In genomic region chr1:173332418-173332817, GRCm38 (mm10) we compare ENCODE assay signal across 17 mouse cellular contexts. TPM values are rescaled to one million over a fixed set of nuclear protein-coding genes. Genes with fewer than 3 reads are reported as not detected.
DNase-seq lines count a peak whose midpoint lies in the region; ATAC-seq and TF ChIP-seq lines count a peak whose summit lies in the region.
"Had no signal": no experiment of that assay in that cellular context is flagged by ENCODE, and none has a peak within 500 bp of the region (broad histone marks: within the 10 kb centered on the region; RNA-seq: fewer than 3 reads in every experiment).

No protein-coding gene starts in this region.

- peaks cover 8% of the 10 kb centered on the region; the same call in 1 of the 2 replicates for H3K36me3 ChIP-seq in midbrain, postnatal 0 days (ENCODE audit: insufficient read depth, low read length)
- H3K36me3 ChIP-seq in midbrain, embryonic 11.5 days (ENCODE audit: control insufficient read depth, insufficient read depth, low read length): no peaks in the 10 kb centered on the region
- H3K36me3 ChIP-seq in megakaryocyte, embryonic 14.5 days (replicated peaks; ENCODE audit: low read length): peaks cover 11% of the 10 kb centered on the region

- H3K4me2 ChIP-seq in midbrain, postnatal 0 days (ENCODE audit: low read depth, low read length, poor library complexity, severe bottlenecking): no peak overlapping the region
- H3K4me2 ChIP-seq in midbrain, embryonic 11.5 days: no peak overlapping the region
- H3K4me2 ChIP-seq: midbrain, embryonic 13.5 days had no signal

- H3K4me3 ChIP-seq in cerebellum, adult 2 months (replicated peaks; ENCODE audit: insufficient read depth, low read depth, low read length): no peak overlapping the region
- no peak overlapping the region for H3K4me3 ChIP-seq in midbrain, postnatal 0 days (ENCODE audit: low read depth, low read length)
- no peak overlapping the region for H3K4me3 ChIP-seq in midbrain, embryonic 11.5 days (ENCODE audit: low read depth, low read length)
- H3K4me3 ChIP-seq in megakaryocyte, embryonic 14.5 days (replicated peaks): peak overlapping the region; percentile 93
- H3K4me3 ChIP-seq: midbrain, embryonic 13.5 days had no signal

- 14% methylated on average over 5 of the region's 5 CpGs for WGBS in cerebellum, adult 2 months
- WGBS in midbrain, postnatal 0 days: 89% methylated on average over 5 of the region's 5 CpGs
- 86% methylated on average over 5 of the region's 5 CpGs for WGBS in midbrain, embryonic 11.5 days

- ATAC-seq in midbrain, postnatal 0 days (ENCODE audit: low FRiP score): no peak
- no peak for ATAC-seq in midbrain, embryonic 11.5 days (ENCODE audit: low FRiP score)
- peak; percentile 15 for ATAC-seq in erythroid progenitor cell, adult 5-6 weeks (replicated peaks; ENCODE audit: low FRiP score, poor library complexity, severe bottlenecking)
- ATAC-seq: lung, postnatal 0 days; midbrain, embryonic 13.5 days had no signal

- TF ChIP-seq CTCF in cerebellum, adult 2 months (IDR thresholded peaks at IDR 0.05; ENCODE audit: borderline replicate concordance, insufficient read depth, low read depth, low read length): no peak
- no peak for TF ChIP-seq CTCF in midbrain, postnatal 0 days (IDR thresholded peaks at IDR 0.05)

- peak in 1 of 2 experiments; percentile 46 for DNase-seq in cerebellum, adult 2 months
- no peak for DNase-seq in cerebellum, adult 11 months
- DNase-seq in midbrain, postnatal 0 days (ENCODE audit: low spot score): peak; percentile 48
- no peak for DNase-seq in midbrain, embryonic 11.5 days (ENCODE audit: low spot score, missing footprints)
- no peak for DNase-seq in frontal cortex, adult 2 months (ENCODE audit: extremely low spot score in 1 of 2, low spot score in 1 of 2)
- DNase-seq in adrenal gland, adult 2 months: no peak
- DNase-seq: adrenal gland, postnatal 14 days; layer of hippocampus, adult 9-11 months; thymus, adult 2 months had no signal

- no peaks in the 10 kb centered on the region for H3K9me3 ChIP-seq in midbrain, postnatal 0 days (ENCODE audit: low read length)
- H3K9me3 ChIP-seq in midbrain, embryonic 11.5 days (ENCODE audit: control insufficient read depth, low read length): no peaks in the 10 kb centered on the region
- no peaks in the 10 kb centered on the region for H3K9me3 ChIP-seq in megakaryocyte, embryonic 14.5 days
- H3K9me3 ChIP-seq: midbrain, embryonic 13.5 days had no signal

- H3K4me1 ChIP-seq in cerebellum, adult 2 months (ENCODE audit: control insufficient read depth, insufficient read depth, low read length): peaks cover 5% of the 10 kb centered on the region; the same call in 1 of the 2 replicates
- H3K4me1 ChIP-seq in midbrain, postnatal 0 days (ENCODE audit: insufficient read depth, low read length): no peaks in the 10 kb centered on the region
- peaks cover 5% of the 10 kb centered on the region; the same call in 1 of the 2 replicates for H3K4me1 ChIP-seq in midbrain, embryonic 11.5 days (ENCODE audit: control insufficient read depth, insufficient read depth, low read length)
- H3K4me1 ChIP-seq in megakaryocyte, embryonic 14.5 days: peaks cover 91% of the 10 kb centered on the region

- H3K27ac ChIP-seq in cerebellum, adult 2 months (ENCODE audit: insufficient read depth, low read length): no peak overlapping the region
- no peak overlapping the region for H3K27ac ChIP-seq in midbrain, postnatal 0 days (ENCODE audit: low read depth, low read length)
- H3K27ac ChIP-seq in midbrain, embryonic 11.5 days (ENCODE audit: low read depth, low read length): no peak overlapping the region
- H3K27ac ChIP-seq: kidney, postnatal 0 days; midbrain, embryonic 13.5 days had no signal

- no peak overlapping the region for H3K9ac ChIP-seq in midbrain, postnatal 0 days (replicated peaks; ENCODE audit: low read length, poor library complexity, severe bottlenecking)
- no peak overlapping the region for H3K9ac ChIP-seq in midbrain, embryonic 11.5 days (ENCODE audit: low read length)
- H3K9ac ChIP-seq: midbrain, embryonic 13.5 days had no signal

- 0 out of 2 replicates have a peak, but pooled peaks have one; percentile 3 for TF ChIP-seq POLR2A in cerebellum, adult 2 months (IDR thresholded peaks at IDR 0.05; ENCODE audit: borderline replicate concordance, insufficient read depth, low read length)

- H3K27me3 ChIP-seq in cerebellum, adult 2 months (ENCODE audit: control insufficient read depth, insufficient read depth, low read length): no peaks in the 10 kb centered on the region
- H3K27me3 ChIP-seq in midbrain, postnatal 0 days (ENCODE audit: insufficient read depth, low read length): no peaks in the 10 kb centered on the region
- H3K27me3 ChIP-seq in midbrain, embryonic 11.5 days (ENCODE audit: control insufficient read depth, insufficient read depth, low read length): no peaks in the 10 kb centered on the region
- H3K27me3 ChIP-seq in megakaryocyte, embryonic 14.5 days (replicated peaks): no peaks in the 10 kb centered on the region
- H3K27me3 ChIP-seq: midbrain, embryonic 13.5 days had no signal

RNA-seq across cellular contexts. Expression of gene Ackr1, which starts 1.1 kb away (rescaled TPM):
- 250 and 253 TPM in 2 replicates for polyA plus RNA-seq in cerebellum, adult 2 months (2012; rRNA removed)
- 38.0 and 52.3 TPM in 2 replicates for total RNA-seq in midbrain, postnatal 0 days (2014; rRNA removed)
- 23.1 and 24.1 TPM in 2 replicates for polyA plus RNA-seq in midbrain, postnatal 0 days (2015; fragmentation: Nextera tagmentation; extraction: Ambion mirVana)
- polyA plus RNA-seq in midbrain, embryonic 11.5 days (2014; fragmentation: Nextera tagmentation; extraction: Ambion mirVana): 3.5 and 5.4 TPM in 2 replicates
- 223 and 265 TPM in 2 replicates for total RNA-seq in erythroid progenitor cell, adult 5-6 weeks (2015; ENCODE audit: low replicate concordance)
- 67.0 and 67.1 TPM in 2 replicates for total RNA-seq in erythroid progenitor cell, adult 5-6 weeks (2017; ENCODE audit: low replicate concordance)
- 1.4 and 1.6 TPM in 2 replicates for polyA plus RNA-seq in megakaryocyte, embryonic 14.5 days (2012; ENCODE audit: insufficient read depth, low replicate concordance)
- polyA plus RNA-seq in frontal cortex, adult 2 months (2012; rRNA removed): 115 and 129 TPM in 2 replicates
- 1 to 10 TPM; 1.1 to 2.0 TPM for total RNA-seq in adrenal gland, adult 2 months (2021)
- polyA plus RNA-seq in adrenal gland, adult 2 months (2012; rRNA removed): 2.1 and 4.5 TPM in 2 replicates

RNA-seq across cellular contexts. Expression of gene Aim2, which starts 18.3 kb away (rescaled TPM):
- polyA plus RNA-seq in cerebellum, adult 2 months (2012; rRNA removed): 1.3 and 2.0 TPM in 2 replicates
- 0.66 and 2.8 TPM in 2 replicates for total RNA-seq in midbrain, postnatal 0 days (2014; rRNA removed)
- 0.89 and 1.0 TPM in 2 replicates for polyA plus RNA-seq in midbrain, postnatal 0 days (2015; fragmentation: Nextera tagmentation; extraction: Ambion mirVana)
- 4.1 and 6.6 TPM in 2 replicates for polyA plus RNA-seq in midbrain, embryonic 11.5 days (2014; fragmentation: Nextera tagmentation; extraction: Ambion mirVana)
- total RNA-seq in erythroid progenitor cell, adult 5-6 weeks (2015; ENCODE audit: low replicate concordance): 101 and 132 TPM in 2 replicates
- 121 and 141 TPM in 2 replicates for total RNA-seq in erythroid progenitor cell, adult 5-6 weeks (2017; ENCODE audit: low replicate concordance)
- 0.08 TPM in 1 of 2 replicates, not detected in the other for polyA plus RNA-seq in megakaryocyte, embryonic 14.5 days (2012; ENCODE audit: insufficient read depth, low replicate concordance)
- 2.3 and 3.4 TPM in 2 replicates for polyA plus RNA-seq in frontal cortex, adult 2 months (2012; rRNA removed)
- total RNA-seq in adrenal gland, adult 2 months (2021): under 1 TPM; 0.55 to 0.78 TPM
- polyA plus RNA-seq in adrenal gland, adult 2 months (2012; rRNA removed): 0.15 and 0.20 TPM in 2 replicates

RNA-seq across cellular contexts. Expression of gene Cadm3, which starts 35.1 kb away (rescaled TPM):
- polyA plus RNA-seq in cerebellum, adult 2 months (2012; rRNA removed): 979 and 1,062 TPM in 2 replicates
- 547 and 554 TPM in 2 replicates for total RNA-seq in midbrain, postnatal 0 days (2014; rRNA removed)
- polyA plus RNA-seq in midbrain, postnatal 0 days (2015; fragmentation: Nextera tagmentation; extraction: Ambion mirVana): 53.9 and 60.8 TPM in 2 replicates
- polyA plus RNA-seq in midbrain, embryonic 11.5 days (2014; fragmentation: Nextera tagmentation; extraction: Ambion mirVana): 19.4 and 22.9 TPM in 2 replicates
- total RNA-seq in erythroid progenitor cell, adult 5-6 weeks (2015; ENCODE audit: low replicate concordance): not detected in 2 replicates
- total RNA-seq in erythroid progenitor cell, adult 5-6 weeks (2017; ENCODE audit: low replicate concordance): 7.8 TPM in 2 replicates
- polyA plus RNA-seq in megakaryocyte, embryonic 14.5 days (2012; ENCODE audit: insufficient read depth, low replicate concordance): not detected in 2 replicates
- 360 and 371 TPM in 2 replicates for polyA plus RNA-seq in frontal cortex, adult 2 months (2012; rRNA removed)
- total RNA-seq in adrenal gland, adult 2 months (2021): 1 to 10 TPM; 3.9 to 6.1 TPM
- 6.8 and 9.3 TPM in 2 replicates for polyA plus RNA-seq in adrenal gland, adult 2 months (2012; rRNA removed)

RNA-seq across cellular contexts. Expression of gene Mptx2, which starts 54.8 kb away (rescaled TPM):
- polyA plus RNA-seq in cerebellum, adult 2 months (2012; rRNA removed): not detected in 2 replicates
- not detected in 2 replicates for total RNA-seq in midbrain, postnatal 0 days (2014; rRNA removed)
- polyA plus RNA-seq in midbrain, postnatal 0 days (2015; fragmentation: Nextera tagmentation; extraction: Ambion mirVana): not detected in 2 replicates
- not detected in 2 replicates for polyA plus RNA-seq in midbrain, embryonic 11.5 days (2014; fragmentation: Nextera tagmentation; extraction: Ambion mirVana)
- not detected in 2 replicates for total RNA-seq in erythroid progenitor cell, adult 5-6 weeks (2015; ENCODE audit: low replicate concordance)
- not detected in 2 replicates for total RNA-seq in erythroid progenitor cell, adult 5-6 weeks (2017; ENCODE audit: low replicate concordance)
- polyA plus RNA-seq in megakaryocyte, embryonic 14.5 days (2012; ENCODE audit: insufficient read depth, low replicate concordance): not detected in 2 replicates
- 0.19 TPM in 1 of 2 replicates, not detected in the other for polyA plus RNA-seq in frontal cortex, adult 2 months (2012; rRNA removed)
- total RNA-seq in adrenal gland, adult 2 months (2021): not detected
- polyA plus RNA-seq in adrenal gland, adult 2 months (2012; rRNA removed): not detected in 2 replicates
- total RNA-seq: adrenal gland, postnatal 14 days; left cerebral cortex, postnatal 36 days had no signal
- polyA plus RNA-seq: heart, embryonic 16.5 days; kidney, postnatal 0 days; lung, postnatal 0 days; midbrain, embryonic 13.5 days; neural tube, embryonic 11.5 days; thymus, adult 2 months had no signal
